Mouse (Mus musculus): Measurements from ENCODE around the gene Babam2. TPM values are rescaled to one million over a fixed set of nuclear protein-coding genes. Genes with fewer than 3 reads are reported as not detected.

Gene Babam2
- total RNA-seq, 2 experiments from 2014 or later, result 37.5 to 48.5 TPM

- no peak for DNase-seq (ENCODE audit: low spot score in 2 of 2)
- intact Hi-C loops (cut with DNase I), result no loop called here
Observed at GRCm38 (mm10) chr5:31706826-31707225, 9.3 kb downstream of the Babam2 start.

GRCm38 (mm10) chr5:31709389-31709788 lies 11.9 kb downstream of the Babam2 start:
- intact Hi-C loops (cut with DNase I), result no loop called here

GRCm38 (mm10) chr5:31713280-31713711 lies 15.8 kb downstream of the Babam2 start:
- intact Hi-C loops (cut with DNase I), result no loop called here
- DNase-seq (ENCODE audit: low spot score in 2 of 2), result no peak

More at GRCm38 (mm10) chr5:31709389-31709788, 11.9 kb downstream of the Babam2 start:
- no peak for DNase-seq (ENCODE audit: low spot score in 2 of 2)

- DNase-seq (ENCODE audit: low spot score in 2 of 2), result no peak
- intact Hi-C loops (cut with DNase I), result no loop called here
Observed at GRCm38 (mm10) chr5:31713841-31714264, 16.4 kb downstream of the Babam2 start.

GRCm38 (mm10) chr5:31715486-31716150 lies 18.1 kb downstream of the Babam2 start:
- DNase-seq (ENCODE audit: low spot score in 2 of 2), result no peak
- intact Hi-C loops (cut with DNase I), result no loop called here

GRCm38 (mm10) chr5:31724519-31724918 lies 27.0 kb downstream of the Babam2 start:
- intact Hi-C loops (cut with DNase I), result no loop called here
- no peak for DNase-seq (ENCODE audit: low spot score in 2 of 2)

GRCm38 (mm10) chr5:31725885-31726284 lies 28.4 kb downstream of the Babam2 start:
- intact Hi-C loops (cut with DNase I), result no loop called here
- DNase-seq (ENCODE audit: low spot score in 2 of 2), result no peak

GRCm38 (mm10) chr5:31727456-31727855 lies 30.0 kb downstream of the Babam2 start:
- intact Hi-C loops (cut with DNase I), result no loop called here
- DNase-seq (ENCODE audit: low spot score in 2 of 2), result no peak

GRCm38 (mm10) chr5:31732644-31733338 lies 35.3 kb downstream of the Babam2 start:
- intact Hi-C loops (cut with DNase I), result no loop called here
- DNase-seq (ENCODE audit: low spot score in 2 of 2), result no peak

- no peak for DNase-seq (ENCODE audit: low spot score in 2 of 2)
- intact Hi-C loops (cut with DNase I), result no loop called here
Observed at GRCm38 (mm10) chr5:31741931-31742330, 44.4 kb downstream of the Babam2 start.

GRCm38 (mm10) chr5:31742521-31743031 lies 45.1 kb downstream of the Babam2 start:
- intact Hi-C loops (cut with DNase I), result no loop called here

GRCm38 (mm10) chr5:31749401-31749800 lies 51.9 kb downstream of the Babam2 start:
- DNase-seq (ENCODE audit: low spot score in 2 of 2), result no peak
- intact Hi-C loops (cut with DNase I), result no loop called here

More at GRCm38 (mm10) chr5:31742521-31743031, 45.1 kb downstream of the Babam2 start:
- DNase-seq (ENCODE audit: low spot score in 2 of 2), result no peak

- DNase-seq (ENCODE audit: low spot score in 2 of 2), result peak; percentile 66 to 75
- intact Hi-C loops (cut with DNase I), result loop anchor here (5.0 kb wide), 1 partner anchor 387 kb away; the partner anchor contains the start of gene Fosl2
Observed at GRCm38 (mm10) chr5:31750231-31750925, 52.9 kb downstream of the Babam2 start.

- intact Hi-C loops (cut with DNase I), result loop anchor here (5.0 kb wide), 1 partner anchor 386 kb away; the partner anchor contains the start of gene Fosl2
- DNase-seq (ENCODE audit: low spot score in 2 of 2), result peak in 1 of 2 experiments; percentile 12
Observed at GRCm38 (mm10) chr5:31750955-31751354, 53.5 kb downstream of the Babam2 start.

GRCm38 (mm10) chr5:31754634-31755033 lies 57.1 kb downstream of the Babam2 start:
- intact Hi-C loops (cut with DNase I), result loop anchor here (5.0 kb wide), 1 partner anchor 383 kb away; the partner anchor contains the start of gene Fosl2
- no peak for DNase-seq (ENCODE audit: low spot score in 2 of 2)

GRCm38 (mm10) chr5:31755255-31755654 lies 57.8 kb downstream of the Babam2 start:
- DNase-seq (ENCODE audit: low spot score in 2 of 2), result no peak
- intact Hi-C loops (cut with DNase I), result no loop called here

- DNase-seq (ENCODE audit: low spot score in 2 of 2), result no peak
- intact Hi-C loops (cut with DNase I), result no loop called here
Observed at GRCm38 (mm10) chr5:31758310-31759091, 61.0 kb downstream of the Babam2 start.

GRCm38 (mm10) chr5:31761836-31762235 lies 64.4 kb downstream of the Babam2 start:
- no peak for DNase-seq (ENCODE audit: low spot score in 2 of 2)
- intact Hi-C loops (cut with DNase I), result no loop called here

GRCm38 (mm10) chr5:31762773-31763172 lies 65.3 kb downstream of the Babam2 start:
- intact Hi-C loops (cut with DNase I), result no loop called here
- no peak for DNase-seq (ENCODE audit: low spot score in 2 of 2)

Measured in left cerebral cortex, postnatal 36 days (tissue).